Mouse (Mus musculus): Measurements from ENCODE around the gene Gprc5b. TPM values are rescaled to one million over a fixed set of nuclear protein-coding genes. Genes with fewer than 3 reads are reported as not detected.

Gene Gprc5b
- polyA plus RNA-seq, 1 experiment from 2014 or later: 0.66 TPM

DNA sequence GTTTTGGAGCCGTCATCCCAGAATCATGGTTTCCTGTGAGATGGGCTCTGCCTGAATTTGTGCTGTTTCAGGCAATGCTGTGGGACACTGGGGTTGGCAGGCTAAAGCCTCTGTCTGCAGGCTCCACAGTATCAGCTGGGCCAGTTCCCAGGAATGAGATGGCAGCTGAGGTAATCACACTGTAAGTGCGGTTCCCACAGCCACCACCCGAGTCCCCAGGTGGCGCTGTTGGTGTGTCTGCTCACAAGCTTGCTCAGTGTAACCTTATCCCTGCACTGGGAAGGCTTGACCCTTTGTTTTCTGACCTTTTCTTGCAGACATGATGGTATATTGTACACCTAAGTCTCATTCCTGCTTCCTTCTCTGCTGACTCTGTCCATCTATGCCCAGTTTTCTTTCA lies 24.5 kb upstream of the Gprc5b start:
- no peak overlapping the region for H3K4me3 ChIP-seq (ENCODE audit: low read depth, low read length)
- peak; percentile 78 for TF ChIP-seq CTCF (IDR thresholded peaks at IDR 0.05; ENCODE audit: low read depth)
- no peak overlapping the region for H3K9ac ChIP-seq (ENCODE audit: low read depth, low read length)
- WGBS: 12% methylated on average over 4 of the region's 4 CpGs
- H3K4me2 ChIP-seq (replicated peaks; ENCODE audit: low read depth): no peak overlapping the region
- no peaks in the 10 kb centered on the region for H3K9me3 ChIP-seq (ENCODE audit: control insufficient read depth)
- ATAC-seq: no peak
- H3K4me1 ChIP-seq (replicated peaks; ENCODE audit: control insufficient read depth, insufficient read depth, low read length): no peaks in the 10 kb centered on the region
- no peaks in the 10 kb centered on the region for H3K27me3 ChIP-seq (replicated peaks; ENCODE audit: control insufficient read depth, insufficient read depth, low read length)
- H3K36me3 ChIP-seq (ENCODE audit: control insufficient read depth, insufficient read depth): no peaks in the 10 kb centered on the region
- no peak overlapping the region for H3K27ac ChIP-seq (ENCODE audit: low read depth, low read length)

DNA sequence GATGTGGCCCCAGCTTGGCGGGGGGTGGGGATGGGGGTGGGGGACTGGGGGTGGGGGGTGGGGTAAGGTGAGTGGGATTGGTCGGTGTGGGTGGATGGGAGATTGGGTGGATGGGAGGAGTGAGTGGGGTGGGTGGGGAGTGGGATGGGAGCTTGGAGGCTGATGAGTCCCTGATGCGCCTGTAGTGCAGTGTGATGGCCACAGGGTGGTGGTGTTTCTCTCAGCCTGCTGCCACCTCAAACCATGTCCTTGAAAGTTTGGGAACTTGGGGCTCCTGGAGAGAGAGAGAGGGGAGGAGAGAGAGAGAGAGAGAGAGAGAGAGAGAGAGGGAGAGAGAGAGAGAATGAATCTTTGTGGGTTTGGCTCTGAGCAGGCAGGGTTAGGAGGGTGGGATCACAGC lies 20.7 kb upstream of the Gprc5b start:
- H3K4me2 ChIP-seq (replicated peaks; ENCODE audit: low read depth): no peak overlapping the region
- ATAC-seq: no peak
- H3K27ac ChIP-seq (ENCODE audit: low read depth, low read length): no peak overlapping the region
- H3K9ac ChIP-seq (ENCODE audit: low read depth, low read length): no peak overlapping the region
- H3K4me3 ChIP-seq (ENCODE audit: low read depth, low read length): no peak overlapping the region
- peak; percentile 70 for TF ChIP-seq CTCF (IDR thresholded peaks at IDR 0.05; ENCODE audit: low read depth)
- no peaks in the 10 kb centered on the region for H3K27me3 ChIP-seq (replicated peaks; ENCODE audit: control insufficient read depth, insufficient read depth, low read length)
- WGBS: 0% methylated on average over 3 of the region's 3 CpGs
- no peaks in the 10 kb centered on the region for H3K36me3 ChIP-seq (ENCODE audit: control insufficient read depth, insufficient read depth)
- H3K9me3 ChIP-seq (ENCODE audit: control insufficient read depth): no peaks in the 10 kb centered on the region
- H3K4me1 ChIP-seq (replicated peaks; ENCODE audit: control insufficient read depth, insufficient read depth, low read length): no peaks in the 10 kb centered on the region

DNA sequence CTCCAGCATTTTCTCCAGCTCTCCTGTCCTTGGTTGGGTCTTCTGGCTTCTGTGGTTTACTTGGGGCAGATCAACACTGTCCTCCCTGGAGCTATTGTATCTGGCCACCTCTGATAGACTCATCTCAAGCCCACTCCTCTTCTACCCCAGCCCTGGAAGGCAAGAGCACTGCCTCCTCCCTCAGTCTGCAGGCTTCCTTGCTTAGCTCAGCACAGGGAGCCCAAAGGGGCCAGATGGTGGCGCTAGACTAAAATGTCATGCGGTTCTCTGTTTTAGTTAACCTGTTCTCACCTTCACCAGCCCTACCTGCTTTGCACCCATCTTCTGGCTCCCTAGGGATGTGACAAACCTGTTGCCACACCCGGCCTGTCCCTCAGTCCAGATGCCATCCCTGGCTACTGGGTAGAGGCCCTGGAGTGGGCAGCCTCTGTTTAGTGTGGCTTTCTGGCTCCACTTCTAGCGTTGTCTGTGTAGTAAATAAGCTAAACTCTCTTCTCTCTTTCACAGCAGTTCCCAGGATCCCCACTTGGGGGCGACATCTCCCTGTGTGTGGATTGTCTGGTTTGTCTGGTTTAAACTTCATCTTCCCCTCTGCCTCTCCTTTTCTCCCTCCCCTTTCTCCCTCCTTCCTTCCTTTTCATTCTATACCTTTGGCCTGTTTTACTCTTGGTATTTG lies 16.0 kb upstream of the Gprc5b start:
- Histone ChIP-seq H3K4me1 (replicated peaks; ENCODE audit: control insufficient read depth, insufficient read depth, low read length) (no peaks in the 10 kb centered on the region), H3K4me3 (ENCODE audit: low read depth, low read length) (no peak overlapping the region), H3K36me3 (ENCODE audit: control insufficient read depth, insufficient read depth) (no peaks in the 10 kb centered on the region), H3K4me2 (replicated peaks; ENCODE audit: low read depth) (no peak overlapping the region), H3K27me3 (replicated peaks; ENCODE audit: control insufficient read depth, insufficient read depth, low read length) (no peaks in the 10 kb centered on the region), H3K9ac (ENCODE audit: low read depth, low read length) (no peak overlapping the region), H3K9me3 (ENCODE audit: control insufficient read depth) (no peaks in the 10 kb centered on the region), H3K27ac (ENCODE audit: low read depth, low read length) (no peak overlapping the region)
- 21% methylated on average over 5 of the region's 5 CpGs for WGBS
- no peak for ATAC-seq
- TF ChIP-seq CTCF (IDR thresholded peaks at IDR 0.05; ENCODE audit: low read depth): peak; percentile 83

DNA sequence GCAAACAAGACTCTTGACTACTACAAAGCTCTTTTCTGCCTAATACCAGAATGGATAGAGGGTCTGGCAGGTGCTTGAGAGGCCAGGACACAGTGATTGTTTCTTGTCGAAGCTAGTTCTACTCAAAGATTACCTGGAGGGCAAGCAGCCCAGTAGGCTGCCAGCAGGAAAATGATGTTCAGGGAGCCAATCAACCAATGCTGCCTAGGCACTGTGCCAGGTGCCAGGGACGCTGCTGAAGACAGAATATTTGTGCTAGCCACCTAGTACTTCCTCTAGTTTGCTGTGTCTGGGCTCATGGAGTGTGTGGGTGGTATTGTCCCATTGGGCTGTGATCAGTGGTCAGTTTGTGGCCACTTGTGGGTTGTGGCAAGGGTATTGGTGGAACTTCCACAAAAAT lies 7.5 kb upstream of the Gprc5b start:
- H3K27me3 ChIP-seq (replicated peaks; ENCODE audit: control insufficient read depth, insufficient read depth, low read length): no peaks in the 10 kb centered on the region
- WGBS: 66% methylated on average over 2 of the region's 2 CpGs
- H3K4me3 ChIP-seq (ENCODE audit: low read depth, low read length): no peak overlapping the region
- no peaks in the 10 kb centered on the region for H3K36me3 ChIP-seq (ENCODE audit: control insufficient read depth, insufficient read depth)
- H3K9ac ChIP-seq (ENCODE audit: low read depth, low read length): no peak overlapping the region
- TF ChIP-seq CTCF (IDR thresholded peaks at IDR 0.05; ENCODE audit: low read depth): no peak
- H3K4me1 ChIP-seq (replicated peaks; ENCODE audit: control insufficient read depth, insufficient read depth, low read length): no peaks in the 10 kb centered on the region
- no peak overlapping the region for H3K27ac ChIP-seq (ENCODE audit: low read depth, low read length)
- no peak overlapping the region for H3K4me2 ChIP-seq (replicated peaks; ENCODE audit: low read depth)
- ATAC-seq: no peak
- no peaks in the 10 kb centered on the region for H3K9me3 ChIP-seq (ENCODE audit: control insufficient read depth)

DNA sequence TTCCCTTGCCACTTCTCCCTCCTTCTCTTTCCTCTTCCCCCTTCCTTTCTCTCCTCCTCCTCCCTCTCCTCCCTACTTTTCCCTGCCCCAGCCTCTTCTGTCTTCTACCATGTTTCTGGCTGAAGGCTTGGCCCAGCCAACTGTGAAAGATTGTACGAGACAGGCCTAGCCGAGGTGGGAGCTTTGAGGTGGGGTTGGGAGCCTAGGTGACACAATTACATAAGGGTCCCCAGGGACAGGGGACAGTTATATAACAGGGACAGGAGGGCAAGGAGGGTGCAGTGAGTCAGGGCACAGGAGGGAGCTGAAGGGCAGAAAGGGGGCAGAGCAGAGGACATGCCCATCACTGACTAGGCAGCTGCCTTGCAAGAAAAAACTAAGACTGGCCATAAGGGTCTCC lies 7.0 kb upstream of the Gprc5b start:
- no peaks in the 10 kb centered on the region for H3K36me3 ChIP-seq (ENCODE audit: control insufficient read depth, insufficient read depth)
- no peak overlapping the region for H3K4me2 ChIP-seq (replicated peaks; ENCODE audit: low read depth)
- no peaks in the 10 kb centered on the region for H3K4me1 ChIP-seq (replicated peaks; ENCODE audit: control insufficient read depth, insufficient read depth, low read length)
- 64% methylated on average over 2 of the region's 2 CpGs for WGBS
- H3K9ac ChIP-seq (ENCODE audit: low read depth, low read length): no peak overlapping the region
- no peaks in the 10 kb centered on the region for H3K27me3 ChIP-seq (replicated peaks; ENCODE audit: control insufficient read depth, insufficient read depth, low read length)
- no peak for TF ChIP-seq CTCF (IDR thresholded peaks at IDR 0.05; ENCODE audit: low read depth)
- no peaks in the 10 kb centered on the region for H3K9me3 ChIP-seq (ENCODE audit: control insufficient read depth)
- no peak for ATAC-seq
- H3K4me3 ChIP-seq (ENCODE audit: low read depth, low read length): no peak overlapping the region
- H3K27ac ChIP-seq (ENCODE audit: low read depth, low read length): no peak overlapping the region

DNA sequence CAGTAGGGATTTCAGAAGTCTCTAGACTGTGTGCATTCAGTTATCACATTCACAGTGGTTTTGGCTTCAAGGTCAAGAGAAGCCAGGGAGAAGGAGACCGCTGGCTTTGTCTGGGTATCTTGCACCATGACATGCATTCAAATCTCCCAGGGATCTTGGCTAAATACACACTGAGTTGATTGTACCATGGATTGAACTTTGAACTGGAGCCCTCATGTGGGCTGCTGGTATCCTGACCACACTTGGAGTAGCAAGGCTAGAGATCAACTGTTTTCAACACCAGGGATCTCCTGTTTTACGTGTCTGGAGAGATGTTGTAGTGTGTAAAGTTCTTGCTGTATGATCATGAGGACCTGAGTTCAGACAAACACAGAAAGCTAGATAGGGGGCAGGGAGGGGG lies 4.8 kb upstream of the Gprc5b start:
- H3K36me3 ChIP-seq (ENCODE audit: control insufficient read depth, insufficient read depth): no peaks in the 10 kb centered on the region
- 58% methylated on average over 2 of the region's 2 CpGs for WGBS
- H3K27ac ChIP-seq (ENCODE audit: low read depth, low read length): no peak overlapping the region
- 0 out of 2 replicates have a peak, but pooled peaks cover 9% of the 10 kb centered on the region for H3K27me3 ChIP-seq (replicated peaks; ENCODE audit: control insufficient read depth, insufficient read depth, low read length)
- no peak overlapping the region for H3K9ac ChIP-seq (ENCODE audit: low read depth, low read length)
- H3K4me3 ChIP-seq (ENCODE audit: low read depth, low read length): no peak overlapping the region
- TF ChIP-seq CTCF (IDR thresholded peaks at IDR 0.05; ENCODE audit: low read depth): no peak
- no peak overlapping the region for H3K4me2 ChIP-seq (replicated peaks; ENCODE audit: low read depth)
- H3K4me1 ChIP-seq (replicated peaks; ENCODE audit: control insufficient read depth, insufficient read depth, low read length): no peaks in the 10 kb centered on the region
- ATAC-seq: no peak
- H3K9me3 ChIP-seq (ENCODE audit: control insufficient read depth): no peaks in the 10 kb centered on the region
